Comparison of ENCODE assay signal across 26 mouse cellular contexts in the genomic region with DNA sequence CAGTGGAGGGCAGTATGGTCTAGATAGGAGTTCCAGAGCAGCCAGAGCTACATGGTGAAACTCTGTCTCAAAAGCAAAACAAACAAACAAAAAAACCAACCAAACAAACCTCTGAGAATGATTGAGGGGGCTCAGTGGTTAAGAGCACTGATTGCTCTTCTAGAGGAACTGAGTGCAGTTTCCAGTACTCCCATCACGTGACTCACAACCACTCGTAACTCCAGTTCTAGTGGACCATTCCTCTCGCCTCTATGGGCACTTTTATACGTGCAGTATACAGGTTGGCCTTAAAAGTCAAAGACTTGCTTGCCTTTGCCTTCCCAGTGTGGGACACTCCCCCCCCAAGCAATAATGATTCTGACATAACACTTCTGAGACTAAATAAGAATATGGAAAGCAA.
"Had no signal": no experiment of that assay in that cellular context is flagged by ENCODE, and none has a peak within 500 bp of the region (broad histone marks: within the 10 kb centered on the region; RNA-seq: fewer than 3 reads in every experiment).

No protein-coding gene starts in this region.

- ATAC-seq: hindbrain, postnatal 0 days; intestine, embryonic 16.5 days had no signal

- H3K4me2 ChIP-seq: heart, embryonic 11.5 days; heart, embryonic 13.5 days; heart, embryonic 15.5 days; hindbrain, embryonic 13.5 days; hindbrain, embryonic 15.5 days; kidney, embryonic 15.5 days; limb, embryonic 12.5 days; liver, embryonic 11.5 days had no signal

- H3K4me3 ChIP-seq: gastrocnemius, adult 2 months; heart, adult 2 months; heart, embryonic 13.5 days; heart, embryonic 15.5 days; hindbrain, embryonic 13.5 days; hindbrain, embryonic 15.5 days; kidney, embryonic 15.5 days; left cerebral cortex, adult 2 months; limb, embryonic 10.5 days; limb, embryonic 12.5 days had no signal

- H3K36me3 ChIP-seq: heart, embryonic 15.5 days; hindbrain, embryonic 13.5 days; hindbrain, embryonic 15.5 days had no signal

- H3K27ac ChIP-seq: gastrocnemius, adult 2 months; heart, adult 2 months; heart, embryonic 13.5 days; heart, embryonic 15.5 days; hindbrain, embryonic 13.5 days; hindbrain, embryonic 15.5 days; hindbrain, postnatal 0 days; kidney, embryonic 15.5 days; kidney, postnatal 0 days; left cerebral cortex, adult 2 months; limb, embryonic 10.5 days; limb, embryonic 12.5 days had no signal

- DNase-seq: gastrocnemius, adult 2 months; gastrocnemius, postnatal 10 days; gastrocnemius, postnatal 36 days; heart, adult 11 months; heart, adult 2 months; heart, postnatal 14 days; heart, postnatal 36 days; kidney, adult 11 months; kidney, adult 2 months; kidney, adult 9 months; kidney, postnatal 14 days; kidney, postnatal 36 days; liver had no signal

- H3K27me3 ChIP-seq: heart, embryonic 15.5 days; hindbrain, embryonic 15.5 days; kidney, embryonic 15.5 days; limb, embryonic 12.5 days had no signal

- H3K9me3 ChIP-seq: heart, embryonic 13.5 days; heart, embryonic 15.5 days; hindbrain, embryonic 13.5 days; hindbrain, embryonic 15.5 days; kidney, embryonic 15.5 days; limb, embryonic 10.5 days; limb, embryonic 12.5 days had no signal

- H3K9ac ChIP-seq: heart, embryonic 13.5 days; heart, embryonic 15.5 days; hindbrain, embryonic 13.5 days; hindbrain, embryonic 15.5 days; kidney, embryonic 15.5 days; limb, embryonic 12.5 days had no signal
